Mouse (Mus musculus) lung, postnatal 0 days (tissue): ENCODE results near the gene Phgr1. TPM values are rescaled to one million over a fixed set of nuclear protein-coding genes. Genes with fewer than 3 reads are reported as not detected.

Source experiments
- ATAC-seq: fragments of 200-750 bp; cut with Nextera tagmentation; 2 replicates; pipeline ENCODE4 v1.8.0; 2017; ENCODE audit warnings: moderate library complexity
- DNase-seq: peaks from one replicate; pipeline ENCODE4 v3.0.0-alpha.2; 2016; ENCODE audit warnings: low spot score
- H3K27ac ChIP-seq: fragments of 300-500 bp; sonication (generic); 2 replicates; pipeline ENCODE4 v1.5.1; 2014; ENCODE audit warnings: antibody characterized with exemption, mild to moderate bottlenecking, low read length, mixed read lengths
- H3K27me3 ChIP-seq: fragments of 300-500 bp; sonication (generic); replicated peaks from 2 replicates; pipeline ENCODE4 v1.6.1; 2014; ENCODE audit warnings: low read length, mixed read lengths; ENCODE audit not compliant: insufficient read depth
- H3K36me3 ChIP-seq: fragments of 300-500 bp; sonication (generic); 2 replicates; pipeline ENCODE4 v1.6.1; 2014; ENCODE audit warnings: low read length, mixed read lengths; ENCODE audit not compliant: insufficient read depth
- H3K4me1 ChIP-seq: fragments of 300-500 bp; sonication (generic); 2 replicates; pipeline ENCODE4 v1.6.1; 2014; ENCODE audit warnings: antibody characterized with exemption, low read depth, low read length, mixed read lengths; ENCODE audit not compliant: insufficient read depth
- H3K4me2 ChIP-seq: fragments of 300-500 bp; sonication (generic); replicated peaks from 2 replicates; pipeline ENCODE4 v1.6.1; 2014; ENCODE audit warnings: low read depth, mild to moderate bottlenecking, low read length, moderate library complexity, mixed read lengths
- H3K4me3 ChIP-seq: fragments of 300-500 bp; sonication (generic); 2 replicates; pipeline ENCODE4 v1.5.1; 2014; ENCODE audit warnings: low read depth, low read length
- H3K9ac ChIP-seq: fragments of 300-500 bp; sonication (generic); replicated peaks from 2 replicates; pipeline ENCODE4 v1.6.1; 2014; ENCODE audit warnings: low read depth, mild to moderate bottlenecking
- H3K9me3 ChIP-seq: fragments of 300-500 bp; sonication (generic); 2 replicates; pipeline ENCODE4 v1.6.1; 2016; ENCODE audit warnings: low read length, mixed read lengths
- CTCF ChIP-seq: IDR thresholded peaks from 2 replicates; pipeline ENCODE4 v1.5.1; 2016; ENCODE audit warnings: antibody characterized with exemption, mild to moderate bottlenecking
- EP300 ChIP-seq: IDR thresholded peaks from 2 replicates; pipeline ENCODE4 v1.6.1; 2016; ENCODE audit warnings: antibody characterized with exemption, mild to moderate bottlenecking, control low read depth
- WGBS: fragments of 180-500 bp; shearing (Covaris S2); extraction: QIAGEN DNeasy Blood & Tissue Kit; methylation state at CpG from one replicate; pipeline ENCODE4 v1.1.7; 2014; 5-methylcytosine and 5-hydroxymethylcytosine counted together
- polyA plus RNA-seq: library from polyadenylated mRNA; unstranded; fragments of >200 nt; fragmentation: Nextera tagmentation; extraction: Ambion mirVana; gene quantifications from 2 replicates; pipeline ENCODE4 v1.2.1, GENCODE M21; 2015

The Phgr1 gene
- polyA plus RNA-seq, 1 experiment from 2014 or later, result 13.6 TPM

GRCm38 (mm10) chr2:118775396-118775795 is 2.8 kb downstream of the Phgr1 start:
- Histone ChIP-seq H3K4me1 (peaks cover 18% of the 10 kb centered on the region; the same call in 1 of the 2 replicates), H3K36me3 (no peaks in the 10 kb centered on the region), H3K9me3 (no peaks in the 10 kb centered on the region), H3K9ac (no peak overlapping the region), H3K4me2 (no peak overlapping the region), H3K27me3 (no peaks in the 10 kb centered on the region), H3K4me3 (no peak overlapping the region), H3K27ac (0 out of 2 replicates have a peak overlapping the region, but pooled peaks have one; percentile 21)
- no peak for ATAC-seq
- WGBS, result 10% methylated on average over 1 of the region's 1 CpGs
- TF ChIP-seq CTCF, result no peak
- DNase-seq, result no peak

- Histone ChIP-seq H3K27ac (0 out of 2 replicates have a peak overlapping the region, but pooled peaks have one; percentile 21), H3K9ac (no peak overlapping the region), H3K9me3 (no peaks in the 10 kb centered on the region), H3K36me3 (no peaks in the 10 kb centered on the region), H3K27me3 (no peaks in the 10 kb centered on the region), H3K4me3 (no peak overlapping the region), H3K4me2 (no peak overlapping the region), H3K4me1 (peaks cover 18% of the 10 kb centered on the region; the same call in 1 of the 2 replicates)
- 41% methylated on average over 2 of the region's 4 CpGs for WGBS
- TF ChIP-seq CTCF, result peak; percentile 29
- TF ChIP-seq EP300, result no peak
- no peak for DNase-seq
- ATAC-seq, result no peak
These were observed 3.3 kb downstream of the Phgr1 start for GRCm38 (mm10) chr2:118775846-118776245.

GRCm38 (mm10) chr2:118776295-118776694 is 3.7 kb downstream of the Phgr1 start:
- ATAC-seq, result no peak
- 53% methylated on average over 2 of the region's 2 CpGs for WGBS

GRCm38 (mm10) chr2:118778418-118778817 is 5.8 kb downstream of the Phgr1 start:
- Histone ChIP-seq H3K4me1 (peaks cover 15% of the 10 kb centered on the region; the same call in 1 of the 2 replicates), H3K27ac (no peak overlapping the region), H3K36me3 (no peaks in the 10 kb centered on the region), H3K4me2 (no peak overlapping the region), H3K9me3 (no peaks in the 10 kb centered on the region), H3K27me3 (no peaks in the 10 kb centered on the region), H3K4me3 (no peak overlapping the region), H3K9ac (no peak overlapping the region)
- no peak for ATAC-seq
- WGBS, result 75% methylated on average over 4 of the region's 4 CpGs
- TF ChIP-seq EP300 (no peak), CTCF (no peak)
- no peak for DNase-seq

More at GRCm38 (mm10) chr2:118776295-118776694, 3.7 kb downstream of the Phgr1 start:
- no peaks in the 10 kb centered on the region for H3K27me3 ChIP-seq
- H3K4me2 ChIP-seq, result no peak overlapping the region
- H3K9me3 ChIP-seq, result no peaks in the 10 kb centered on the region
- H3K4me3 ChIP-seq, result no peak overlapping the region
- H3K27ac ChIP-seq, result 0 out of 2 replicates have a peak overlapping the region, but pooled peaks have one; percentile 21
- H3K9ac ChIP-seq, result no peak overlapping the region
- no peak for TF ChIP-seq CTCF
- no peak for TF ChIP-seq EP300
- DNase-seq, result no peak
- H3K4me1 ChIP-seq, result peaks cover 18% of the 10 kb centered on the region; the same call in 1 of the 2 replicates
- H3K36me3 ChIP-seq, result no peaks in the 10 kb centered on the region

GRCm38 (mm10) chr2:118779065-118779464 is 6.5 kb downstream of the Phgr1 start:
- WGBS, result 9% methylated on average over 10 of the region's 10 CpGs
- peaks cover 15% of the 10 kb centered on the region; the same call in 1 of the 2 replicates for H3K4me1 ChIP-seq
- no peaks in the 10 kb centered on the region for H3K36me3 ChIP-seq
- no peak overlapping the region for H3K27ac ChIP-seq
- H3K27me3 ChIP-seq, result no peaks in the 10 kb centered on the region
- H3K4me2 ChIP-seq, result peak overlapping the region; percentile 49
- no peak overlapping the region for H3K9ac ChIP-seq
- H3K9me3 ChIP-seq, result no peaks in the 10 kb centered on the region
- ATAC-seq (no peak), DNase-seq (no peak)
- TF ChIP-seq CTCF, result no peak
- TF ChIP-seq EP300, result no peak
- peak overlapping the region; percentile 21 for H3K4me3 ChIP-seq

GRCm38 (mm10) chr2:118779504-118780480 is 7.2 kb downstream of the Phgr1 start, which contains the start of gene Disp2:
Gene Disp2, plus strand, starts transcription at chr2:118779719.
- no peak within 1 kb of the TSS for H3K27ac ChIP-seq
- 9% methylated on average over 39 of the region's 39 CpGs for WGBS
- TF ChIP-seq CTCF, result peak; percentile 71
- TF ChIP-seq EP300, result no peak
- peak; percentile 94 for ATAC-seq
- peak within 1 kb of the TSS; percentile 49 for H3K4me2 ChIP-seq
- H3K9me3 ChIP-seq, result no peaks in the 10 kb centered on the region
- H3K36me3 ChIP-seq, result no peaks in the 10 kb centered on the region
- H3K9ac ChIP-seq, result no peak within 1 kb of the TSS
- peak within 1 kb of the TSS; percentile 21 for H3K4me3 ChIP-seq
- no peaks in the 10 kb centered on the region for H3K27me3 ChIP-seq
- peak; percentile 96 for DNase-seq
- peaks cover 15% of the 10 kb centered on the region; the same call in 1 of the 2 replicates for H3K4me1 ChIP-seq
